Mouse (Mus musculus) megakaryocyte, embryonic 14.5 days (primary cell): ENCODE measurements around the gene Cdk11b.

Source experiments
- FLI1 ChIP-seq: IDR thresholded peaks from 2 replicates; pipeline ENCODE4 v1.6.1; 2012; ENCODE audit warnings: low read length, inconsistent platforms, mixed read lengths
- GATA1 ChIP-seq: IDR thresholded peaks from 3 replicates; pipeline ENCODE4 v1.6.1; 2012; ENCODE audit warnings: mixed read lengths, low read length, inconsistent platforms, borderline replicate concordance

DNA sequence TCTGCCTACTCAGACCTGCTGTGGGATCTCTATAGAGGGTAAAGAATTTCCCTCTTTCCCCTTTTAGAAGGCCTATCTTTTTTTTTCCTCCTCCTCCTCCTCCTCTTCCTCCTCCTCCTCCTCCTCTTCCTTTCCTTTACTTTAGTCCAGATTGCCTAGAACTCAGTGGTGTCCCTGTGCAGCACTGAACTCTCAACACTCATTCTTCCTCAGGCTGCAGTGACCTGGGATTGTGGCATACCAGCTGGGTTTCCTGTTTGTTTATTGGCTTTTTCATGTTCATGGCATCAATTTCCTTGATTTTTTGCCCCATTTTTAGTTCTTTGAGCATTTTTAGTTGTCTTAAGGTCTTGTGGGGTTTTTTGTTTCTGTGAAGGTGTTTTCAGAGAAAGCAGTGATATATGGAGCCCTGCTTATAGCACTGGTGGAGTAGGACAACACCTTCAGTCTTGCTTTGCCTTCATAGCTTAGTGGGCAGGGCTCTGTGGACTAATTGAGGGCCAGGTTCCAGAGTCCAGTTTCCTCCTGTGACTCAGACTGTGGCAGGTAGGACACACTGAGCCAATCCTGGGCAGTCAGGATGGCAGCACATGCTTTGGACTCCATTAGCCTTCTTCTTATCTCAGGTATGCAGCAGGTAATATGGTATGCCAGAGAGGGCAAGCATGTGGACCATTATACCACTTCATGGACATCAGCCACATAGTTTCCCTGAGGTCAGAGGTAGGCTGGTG is 11.3 kb downstream of the Cdk11b start:
- no peak for TF ChIP-seq GATA1
- TF ChIP-seq FLI1: no peak
